Mouse (Mus musculus): ENCODE data around the gene Got2. TPM values are rescaled to one million over a fixed set of nuclear protein-coding genes. Genes with fewer than 3 reads are reported as not detected.

The Got2 gene
- polyA plus RNA-seq, 1 experiment = 38.4 TPM

- DNase-seq (ENCODE audit: low read depth in 1 of 2, low spot score in 2 of 2) = no peak
- no peaks in the 10 kb centered on the region for H3K27me3 ChIP-seq (ENCODE audit: control insufficient read depth, insufficient read depth, low read length)
- no peak overlapping the region for H3K4me3 ChIP-seq (ENCODE audit: extremely low read depth, insufficient read depth, insufficient read length)
- TF ChIP-seq CTCF (IDR thresholded peaks at IDR 0.05; ENCODE audit: extremely low read depth, insufficient read depth, insufficient read length, insufficient replicate concordance) (no peak), POLR2A (IDR thresholded peaks at IDR 0.05; ENCODE audit: low read depth, low read length) (no peak)
- H3K4me1 ChIP-seq (ENCODE audit: control insufficient read depth, insufficient read depth, insufficient read length) = no peaks in the 10 kb centered on the region; the same call in 1 of the 2 replicates
- 86% methylated on average over 6 of the region's 6 CpGs for WGBS
- no peak overlapping the region for H3K27ac ChIP-seq (ENCODE audit: insufficient read depth, low read length)
- no peaks in the 10 kb centered on the region for H3K36me3 ChIP-seq (ENCODE audit: control insufficient read depth, insufficient read depth, low read length)
These were observed 72.2 kb downstream of the Got2 start for GRCm38 (mm10) chr8:95816044-95816708.

Other genes starting within 250 kb of the Got2 start
- gene Ndrg4, start 211.6 kb downstream of the Got2 start, polyA plus RNA-seq (2012; rRNA removed) = 1.2 and 2.0 TPM in 2 replicates
- 7.2 and 10.2 TPM in 2 replicates for gene Setd6, start 172.7 kb downstream of the Got2 start, polyA plus RNA-seq (2012; rRNA removed)
- 68.2 and 74.1 TPM in 2 replicates for gene Cnot1, start 81.1 kb downstream of the Got2 start, polyA plus RNA-seq (2012; rRNA removed)
- gene Sap18b, start 63.2 kb downstream of the Got2 start, polyA plus RNA-seq (2012; rRNA removed) = 21.6 and 24.9 TPM in 2 replicates
- 14.9 and 20.1 TPM in 2 replicates for gene Slc38a7, start 35.0 kb downstream of the Got2 start, polyA plus RNA-seq (2012; rRNA removed)